Mouse (Mus musculus): Measurements from ENCODE around the gene Slit3. TPM values are rescaled to one million over a fixed set of nuclear protein-coding genes. Genes with fewer than 3 reads are reported as not detected.

Slit3 gene
- polyA plus RNA-seq, 1 experiment from 2014 or later: 4.8 TPM

DNA sequence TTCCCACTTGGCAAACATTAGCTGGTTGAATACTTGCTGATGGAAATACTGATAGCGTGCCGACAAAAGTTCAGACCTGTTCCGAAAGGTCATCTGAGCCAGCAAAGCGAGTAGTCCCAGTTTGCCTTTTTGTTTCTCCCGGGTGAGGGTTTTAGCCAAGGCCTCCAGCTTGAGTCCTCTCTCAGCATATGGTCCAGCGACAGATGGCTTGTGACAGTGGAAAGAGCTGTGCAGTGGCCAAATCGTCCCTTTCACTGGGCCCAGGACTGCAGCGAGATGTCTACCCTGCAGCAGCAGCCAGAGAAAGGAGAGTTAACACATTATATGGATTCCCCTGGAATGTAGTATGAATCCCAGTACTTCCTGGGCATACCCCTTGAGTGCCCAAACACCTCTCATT, 215.5 kb downstream of the Slit3 start:
- Histone ChIP-seq H3K9me3 (ENCODE audit: control insufficient read depth) (no peaks in the 10 kb centered on the region), H3K36me3 (ENCODE audit: control insufficient read depth, insufficient read depth) (no peaks in the 10 kb centered on the region), H3K4me1 (replicated peaks; ENCODE audit: control insufficient read depth, insufficient read depth, low read length) (no peaks in the 10 kb centered on the region), H3K27me3 (replicated peaks; ENCODE audit: control insufficient read depth, insufficient read depth, low read length) (no peaks in the 10 kb centered on the region), H3K27ac (ENCODE audit: low read depth, low read length) (no peak overlapping the region), H3K4me2 (replicated peaks; ENCODE audit: low read depth) (no peak overlapping the region), H3K9ac (ENCODE audit: low read depth, low read length) (no peak overlapping the region), H3K4me3 (ENCODE audit: low read depth, low read length) (no peak overlapping the region)
- TF ChIP-seq CTCF (IDR thresholded peaks at IDR 0.05; ENCODE audit: low read depth): no peak
- ATAC-seq: no peak
- 73% methylated on average over 8 of the region's 8 CpGs for WGBS

DNA sequence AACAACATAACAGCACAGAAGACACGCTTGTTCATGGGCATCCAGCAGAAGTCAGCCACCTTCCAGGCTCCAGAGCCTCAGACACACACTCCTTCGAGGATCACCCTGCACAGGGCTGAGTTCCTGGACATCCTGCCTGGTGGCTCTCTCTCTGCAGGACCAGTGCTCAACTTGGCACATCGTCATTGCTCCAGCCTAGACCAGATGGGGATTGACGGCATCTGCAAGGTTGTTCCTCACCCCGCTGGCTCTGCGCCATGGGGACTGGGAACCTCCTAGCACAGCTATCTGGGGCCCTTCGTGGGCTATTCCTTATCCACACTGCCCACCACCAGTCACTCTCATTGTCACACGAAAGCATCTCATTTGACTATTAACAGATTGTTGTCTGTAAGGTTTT, 216.5 kb downstream of the Slit3 start:
- H3K4me1 ChIP-seq (replicated peaks; ENCODE audit: control insufficient read depth, insufficient read depth, low read length): no peaks in the 10 kb centered on the region
- no peaks in the 10 kb centered on the region for H3K36me3 ChIP-seq (ENCODE audit: control insufficient read depth, insufficient read depth)
- no peak overlapping the region for H3K4me3 ChIP-seq (ENCODE audit: low read depth, low read length)
- H3K9me3 ChIP-seq (ENCODE audit: control insufficient read depth): no peaks in the 10 kb centered on the region
- no peak overlapping the region for H3K27ac ChIP-seq (ENCODE audit: low read depth, low read length)
- WGBS: 76% methylated on average over 8 of the region's 8 CpGs
- H3K27me3 ChIP-seq (replicated peaks; ENCODE audit: control insufficient read depth, insufficient read depth, low read length): no peaks in the 10 kb centered on the region
- ATAC-seq: no peak
- no peak overlapping the region for H3K4me2 ChIP-seq (replicated peaks; ENCODE audit: low read depth)
- TF ChIP-seq CTCF (IDR thresholded peaks at IDR 0.05; ENCODE audit: low read depth): no peak
- H3K9ac ChIP-seq (ENCODE audit: low read depth, low read length): no peak overlapping the region

DNA sequence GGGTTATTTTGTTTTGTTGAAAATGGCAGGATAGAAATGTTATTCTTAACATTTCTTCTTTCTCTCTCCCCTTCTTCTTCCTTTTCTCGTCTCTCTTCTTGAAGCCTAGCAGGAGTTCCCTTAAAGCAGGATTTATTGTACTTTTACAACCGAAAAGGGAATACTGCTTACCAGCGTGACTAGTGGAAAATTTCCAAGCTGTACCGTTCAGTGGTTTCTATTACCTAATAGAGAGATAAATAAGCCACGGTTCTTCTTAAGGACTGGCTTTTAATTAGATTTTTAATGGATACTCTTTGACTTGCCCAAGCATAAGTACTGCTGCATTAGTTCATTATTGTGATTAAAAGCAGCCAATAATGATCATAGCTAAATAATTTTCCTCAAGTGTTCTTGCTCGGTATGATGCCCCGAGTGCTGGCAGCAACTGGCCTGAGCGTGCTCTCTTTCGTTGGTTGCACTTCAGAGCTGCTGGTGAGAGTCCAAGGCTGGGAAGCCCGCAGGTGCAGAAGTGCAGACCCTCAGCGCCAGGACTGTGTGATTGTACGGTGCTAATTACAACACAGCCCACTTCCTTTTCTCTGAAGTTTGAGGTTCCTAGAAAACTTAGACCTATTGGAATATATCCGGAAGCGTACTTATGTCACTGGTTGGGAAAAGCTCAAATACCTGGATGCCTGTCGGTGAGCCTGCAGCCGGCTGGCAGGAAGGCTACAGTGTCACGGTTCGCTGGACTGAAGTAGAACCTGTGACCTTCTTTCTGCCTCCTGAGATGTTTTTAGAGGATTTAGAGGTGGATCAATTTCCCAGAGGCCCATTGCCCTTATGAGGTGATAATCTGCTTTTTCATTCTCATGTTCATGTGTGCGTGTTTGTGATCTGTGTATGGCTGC, 217.1 kb downstream of the Slit3 start:
- Histone ChIP-seq H3K36me3 (ENCODE audit: control insufficient read depth, insufficient read depth) (no peaks in the 10 kb centered on the region), H3K27ac (ENCODE audit: low read depth, low read length) (no peak overlapping the region), H3K9ac (ENCODE audit: low read depth, low read length) (no peak overlapping the region), H3K9me3 (ENCODE audit: control insufficient read depth) (no peaks in the 10 kb centered on the region), H3K27me3 (replicated peaks; ENCODE audit: control insufficient read depth, insufficient read depth, low read length) (no peaks in the 10 kb centered on the region), H3K4me1 (replicated peaks; ENCODE audit: control insufficient read depth, insufficient read depth, low read length) (no peaks in the 10 kb centered on the region), H3K4me2 (replicated peaks; ENCODE audit: low read depth) (no peak overlapping the region), H3K4me3 (ENCODE audit: low read depth, low read length) (no peak overlapping the region)
- no peak for TF ChIP-seq CTCF (IDR thresholded peaks at IDR 0.05; ENCODE audit: low read depth)
- ATAC-seq: no peak
- WGBS: 78% methylated on average over 19 of the region's 19 CpGs

DNA sequence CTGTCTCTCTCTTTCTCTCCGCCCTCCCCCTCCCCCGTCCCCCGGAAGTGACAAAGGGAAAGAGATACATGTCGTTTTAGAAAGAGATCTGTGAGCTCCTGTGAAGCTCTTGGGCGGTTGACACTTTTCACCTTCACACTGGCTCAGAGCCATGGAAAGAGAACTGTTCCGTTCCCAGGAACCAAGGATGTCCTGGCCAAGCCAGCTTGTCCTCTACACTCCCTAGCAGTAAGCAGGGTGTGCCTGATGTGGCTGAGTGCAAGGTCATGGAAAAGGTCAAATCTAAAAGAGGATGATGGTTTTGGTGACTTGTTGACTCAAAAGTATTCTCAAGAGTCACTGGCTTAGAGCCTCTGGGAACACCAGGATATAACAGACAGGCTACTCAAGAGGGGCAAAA, 219.7 kb downstream of the Slit3 start:
- 76% methylated on average over 6 of the region's 6 CpGs for WGBS
- H3K4me3 ChIP-seq (ENCODE audit: low read depth, low read length): no peak overlapping the region
- no peak overlapping the region for H3K27ac ChIP-seq (ENCODE audit: low read depth, low read length)
- no peak for ATAC-seq
- no peak overlapping the region for H3K9ac ChIP-seq (ENCODE audit: low read depth, low read length)
- H3K4me1 ChIP-seq (replicated peaks; ENCODE audit: control insufficient read depth, insufficient read depth, low read length): no peaks in the 10 kb centered on the region
- no peaks in the 10 kb centered on the region for H3K36me3 ChIP-seq (ENCODE audit: control insufficient read depth, insufficient read depth)
- no peaks in the 10 kb centered on the region for H3K9me3 ChIP-seq (ENCODE audit: control insufficient read depth)
- H3K4me2 ChIP-seq (replicated peaks; ENCODE audit: low read depth): no peak overlapping the region
- H3K27me3 ChIP-seq (replicated peaks; ENCODE audit: control insufficient read depth, insufficient read depth, low read length): no peaks in the 10 kb centered on the region
- no peak for TF ChIP-seq CTCF (IDR thresholded peaks at IDR 0.05; ENCODE audit: low read depth)

DNA sequence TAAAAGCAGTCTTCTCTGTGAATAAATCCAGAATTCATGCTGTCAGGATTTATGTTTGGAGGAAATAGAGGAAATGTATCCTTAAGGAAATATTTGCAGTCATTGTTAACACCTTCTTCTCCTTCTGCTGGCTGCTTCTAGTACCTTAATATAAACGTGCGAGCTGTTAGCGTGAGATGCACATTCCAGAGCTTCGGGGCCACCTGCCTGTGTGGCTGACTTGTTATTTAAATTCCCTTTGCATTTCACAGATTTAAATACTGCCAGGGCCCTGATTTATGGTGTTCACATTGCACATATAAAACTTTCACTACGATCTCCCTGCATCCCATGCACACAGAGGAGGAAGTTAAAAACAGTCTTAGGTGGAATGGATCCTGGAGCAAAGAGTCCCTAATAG, 221.5 kb downstream of the Slit3 start:
- no peak for TF ChIP-seq CTCF (IDR thresholded peaks at IDR 0.05; ENCODE audit: low read depth)
- WGBS: 46% methylated on average over 5 of the region's 5 CpGs
- Histone ChIP-seq H3K4me2 (replicated peaks; ENCODE audit: low read depth) (no peak overlapping the region), H3K9ac (ENCODE audit: low read depth, low read length) (no peak overlapping the region), H3K9me3 (ENCODE audit: control insufficient read depth) (no peaks in the 10 kb centered on the region), H3K27ac (ENCODE audit: low read depth, low read length) (no peak overlapping the region), H3K4me1 (replicated peaks; ENCODE audit: control insufficient read depth, insufficient read depth, low read length) (no peaks in the 10 kb centered on the region), H3K4me3 (ENCODE audit: low read depth, low read length) (no peak overlapping the region), H3K36me3 (ENCODE audit: control insufficient read depth, insufficient read depth) (no peaks in the 10 kb centered on the region), H3K27me3 (replicated peaks; ENCODE audit: control insufficient read depth, insufficient read depth, low read length) (no peaks in the 10 kb centered on the region)
- ATAC-seq: no peak

DNA sequence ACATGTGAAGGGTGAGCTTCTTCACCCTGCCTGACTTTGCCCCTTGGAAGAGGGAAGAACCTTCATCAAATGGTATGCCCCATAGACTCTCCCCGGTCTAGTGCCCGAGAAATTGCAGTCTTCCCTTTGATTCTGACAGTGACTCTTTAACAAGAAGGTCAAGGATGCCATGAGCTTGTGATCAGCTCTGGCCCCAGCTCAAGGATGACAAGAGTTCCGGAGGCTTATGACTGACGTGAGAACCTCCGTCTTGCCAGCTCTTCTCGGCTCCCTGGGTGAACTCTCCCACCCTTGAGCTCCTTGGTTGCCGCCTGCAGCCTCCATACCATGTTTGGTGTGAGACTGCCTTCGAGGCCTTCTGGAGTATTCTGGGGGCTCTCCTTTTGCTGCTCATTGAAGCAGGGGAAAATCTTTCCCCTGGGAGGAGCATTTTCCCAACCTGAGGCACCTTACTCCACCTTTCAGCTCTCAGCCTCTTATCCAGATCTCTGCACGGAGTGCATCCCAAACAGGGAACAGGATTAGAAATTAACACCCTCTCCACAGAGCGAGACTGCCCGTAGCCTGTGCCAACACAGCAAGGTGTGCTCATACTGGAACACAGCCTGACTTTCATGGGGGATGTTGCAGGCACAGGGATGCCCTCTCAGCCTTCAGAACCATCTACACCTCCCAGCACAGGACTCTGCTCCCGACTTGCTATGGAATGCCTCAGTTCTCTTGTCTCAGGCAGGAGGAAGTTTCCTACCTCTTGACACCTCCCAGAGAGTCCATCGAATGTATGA, 224.9 kb downstream of the Slit3 start:
- ATAC-seq: no peak
- no peak for TF ChIP-seq CTCF (IDR thresholded peaks at IDR 0.05; ENCODE audit: low read depth)
- Histone ChIP-seq H3K9me3 (ENCODE audit: control insufficient read depth) (no peaks in the 10 kb centered on the region), H3K4me2 (replicated peaks; ENCODE audit: low read depth) (no peak overlapping the region), H3K4me1 (replicated peaks; ENCODE audit: control insufficient read depth, insufficient read depth, low read length) (no peaks in the 10 kb centered on the region), H3K27me3 (replicated peaks; ENCODE audit: control insufficient read depth, insufficient read depth, low read length) (no peaks in the 10 kb centered on the region), H3K27ac (ENCODE audit: low read depth, low read length) (no peak overlapping the region), H3K4me3 (ENCODE audit: low read depth, low read length) (no peak overlapping the region), H3K36me3 (ENCODE audit: control insufficient read depth, insufficient read depth) (no peaks in the 10 kb centered on the region), H3K9ac (ENCODE audit: low read depth, low read length) (no peak overlapping the region)
- 76% methylated on average over 13 of the region's 13 CpGs for WGBS

Data from intestine, postnatal 0 days (tissue).